Mouse (Mus musculus): ENCODE data around the gene Casc1. TPM values are rescaled to one million over a fixed set of nuclear protein-coding genes. Genes with fewer than 3 reads are reported as not detected.

Casc1 gene
- polyA plus RNA-seq, 1 experiment from 2014 or later, result 0.34 TPM

DNA sequence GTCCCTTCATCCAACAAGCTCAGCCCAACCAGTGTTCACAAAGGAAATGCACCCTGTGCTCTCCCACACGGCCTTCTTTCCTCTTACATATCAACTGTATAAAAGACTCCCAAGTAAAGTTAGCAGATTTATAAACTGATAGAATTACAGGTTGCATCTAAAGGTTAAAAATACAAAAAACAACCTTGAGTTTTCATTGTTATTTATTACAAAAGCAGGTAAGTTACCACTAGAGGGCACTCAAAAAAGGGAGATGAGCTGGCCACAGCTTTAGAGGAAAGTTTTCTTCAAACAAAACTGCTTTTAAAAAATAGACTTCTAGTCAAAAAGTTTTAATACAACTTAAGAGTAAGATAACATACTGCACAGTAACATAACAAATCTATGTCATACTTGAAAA is 31.7 kb upstream of the Casc1 start:
- 40% methylated on average over 1 of the region's 1 CpGs for WGBS (ENCODE audit: insufficient replicate concordance)
- no peaks in the 10 kb centered on the region for H3K9me3 ChIP-seq (replicated peaks; ENCODE audit: control insufficient read depth, low read length)
- no peak overlapping the region for H3K4me2 ChIP-seq
- no peaks in the 10 kb centered on the region for H3K4me1 ChIP-seq (ENCODE audit: control insufficient read depth, insufficient read depth, low read length)
- no peak for ATAC-seq (replicated peaks; ENCODE audit: insufficient number of reproducible peaks, low FRiP score, low TSS enrichment)
- H3K9ac ChIP-seq (ENCODE audit: low read depth, low read length), result no peak overlapping the region
- no peak overlapping the region for H3K27ac ChIP-seq (ENCODE audit: low read depth, low read length)
- H3K27me3 ChIP-seq (ENCODE audit: control insufficient read depth, insufficient read depth, low read length), result no peaks in the 10 kb centered on the region
- H3K36me3 ChIP-seq (ENCODE audit: control insufficient read depth, insufficient read depth, low read length), result peaks cover 4% of the 10 kb centered on the region; the same call in 1 of the 2 replicates
- H3K4me3 ChIP-seq (ENCODE audit: low read depth, low read length), result no peak overlapping the region

- ATAC-seq (replicated peaks; ENCODE audit: insufficient number of reproducible peaks, low FRiP score, low TSS enrichment), result no peak
- Histone ChIP-seq H3K4me2 (no peak overlapping the region), H3K36me3 (ENCODE audit: control insufficient read depth, insufficient read depth, low read length) (peaks cover 4% of the 10 kb centered on the region; the same call in 1 of the 2 replicates), H3K9me3 (replicated peaks; ENCODE audit: control insufficient read depth, low read length) (no peaks in the 10 kb centered on the region), H3K27ac (ENCODE audit: low read depth, low read length) (no peak overlapping the region), H3K27me3 (ENCODE audit: control insufficient read depth, insufficient read depth, low read length) (no peaks in the 10 kb centered on the region), H3K9ac (ENCODE audit: low read depth, low read length) (no peak overlapping the region), H3K4me3 (ENCODE audit: low read depth, low read length) (no peak overlapping the region), H3K4me1 (ENCODE audit: control insufficient read depth, insufficient read depth, low read length) (no peaks in the 10 kb centered on the region)
- WGBS (ENCODE audit: insufficient replicate concordance), result 84% methylated on average over 6 of the region's 6 CpGs
These were observed 29.5 kb upstream of the Casc1 start for GRCm38 (mm10) chr6:145240285-145240684.

- no peak overlapping the region for H3K4me3 ChIP-seq (ENCODE audit: low read depth, low read length)
- no peak for ATAC-seq (replicated peaks; ENCODE audit: insufficient number of reproducible peaks, low FRiP score, low TSS enrichment)
- H3K9me3 ChIP-seq (replicated peaks; ENCODE audit: control insufficient read depth, low read length), result no peaks in the 10 kb centered on the region
- H3K4me2 ChIP-seq, result no peak overlapping the region
- no peak overlapping the region for H3K27ac ChIP-seq (ENCODE audit: low read depth, low read length)
- no peaks in the 10 kb centered on the region for H3K27me3 ChIP-seq (ENCODE audit: control insufficient read depth, insufficient read depth, low read length)
- WGBS (ENCODE audit: insufficient replicate concordance), result 73% methylated on average over 4 of the region's 4 CpGs
- H3K36me3 ChIP-seq (ENCODE audit: control insufficient read depth, insufficient read depth, low read length), result peaks cover 4% of the 10 kb centered on the region; the same call in 1 of the 2 replicates
- no peaks in the 10 kb centered on the region for H3K4me1 ChIP-seq (ENCODE audit: control insufficient read depth, insufficient read depth, low read length)
- no peak overlapping the region for H3K9ac ChIP-seq (ENCODE audit: low read depth, low read length)
These were observed 26.3 kb upstream of the Casc1 start for GRCm38 (mm10) chr6:145237148-145237547.

DNA sequence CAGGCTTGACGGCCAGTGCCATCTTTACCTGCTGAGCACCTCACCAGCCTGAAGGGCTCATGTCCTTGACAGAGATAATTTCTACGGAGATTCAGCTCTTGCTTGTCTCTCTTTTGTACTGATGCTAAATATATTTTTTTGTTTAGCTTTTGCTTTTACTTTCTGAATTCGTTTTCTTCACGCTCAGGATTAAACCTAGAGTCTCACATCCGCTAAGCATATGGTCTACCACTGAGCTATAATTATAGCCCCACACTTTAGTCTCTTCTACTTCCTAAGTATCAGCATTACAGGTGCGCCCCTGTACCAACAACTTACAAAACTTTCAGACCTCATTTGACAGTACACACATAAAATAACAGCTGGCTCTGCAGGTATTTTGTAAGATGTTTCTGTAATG is 24.6 kb upstream of the Casc1 start:
- peaks cover 5% of the 10 kb centered on the region for H3K36me3 ChIP-seq (ENCODE audit: control insufficient read depth, insufficient read depth, low read length)
- no peak overlapping the region for H3K4me2 ChIP-seq
- WGBS (ENCODE audit: insufficient replicate concordance), result 81% methylated on average over 6 of the region's 6 CpGs
- H3K9ac ChIP-seq (ENCODE audit: low read depth, low read length), result no peak overlapping the region
- no peak for ATAC-seq (replicated peaks; ENCODE audit: insufficient number of reproducible peaks, low FRiP score, low TSS enrichment)
- no peaks in the 10 kb centered on the region for H3K4me1 ChIP-seq (ENCODE audit: control insufficient read depth, insufficient read depth, low read length)
- H3K4me3 ChIP-seq (ENCODE audit: low read depth, low read length), result no peak overlapping the region
- no peak overlapping the region for H3K27ac ChIP-seq (ENCODE audit: low read depth, low read length)
- H3K27me3 ChIP-seq (ENCODE audit: control insufficient read depth, insufficient read depth, low read length), result no peaks in the 10 kb centered on the region
- no peaks in the 10 kb centered on the region for H3K9me3 ChIP-seq (replicated peaks; ENCODE audit: control insufficient read depth, low read length)

DNA sequence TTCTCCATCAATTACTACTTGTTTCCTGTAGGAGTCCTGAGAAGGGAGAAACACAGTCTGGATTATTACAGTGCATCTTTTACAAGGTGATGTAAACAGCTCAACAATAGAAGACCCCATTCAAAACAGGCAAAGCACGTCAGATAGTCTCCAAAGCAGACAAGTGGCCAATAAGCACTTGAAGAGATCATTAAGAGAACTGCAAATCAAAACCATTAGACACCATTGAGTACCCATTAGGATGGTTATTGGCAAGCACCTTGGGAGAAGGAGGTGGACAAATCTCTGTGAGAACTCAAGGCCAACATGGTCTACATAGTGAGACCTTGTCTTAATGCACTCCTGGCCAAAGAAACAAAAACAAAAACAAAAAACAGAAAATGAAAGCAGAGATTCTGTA is 23.6 kb upstream of the Casc1 start:
- peaks cover 5% of the 10 kb centered on the region for H3K36me3 ChIP-seq (ENCODE audit: control insufficient read depth, insufficient read depth, low read length)
- WGBS (ENCODE audit: insufficient replicate concordance), result 81% methylated on average over 1 of the region's 1 CpGs
- no peak overlapping the region for H3K4me2 ChIP-seq
- no peaks in the 10 kb centered on the region for H3K9me3 ChIP-seq (replicated peaks; ENCODE audit: control insufficient read depth, low read length)
- no peak overlapping the region for H3K9ac ChIP-seq (ENCODE audit: low read depth, low read length)
- no peak overlapping the region for H3K27ac ChIP-seq (ENCODE audit: low read depth, low read length)
- no peaks in the 10 kb centered on the region for H3K27me3 ChIP-seq (ENCODE audit: control insufficient read depth, insufficient read depth, low read length)
- no peaks in the 10 kb centered on the region for H3K4me1 ChIP-seq (ENCODE audit: control insufficient read depth, insufficient read depth, low read length)
- H3K4me3 ChIP-seq (ENCODE audit: low read depth, low read length), result no peak overlapping the region
- ATAC-seq (replicated peaks; ENCODE audit: insufficient number of reproducible peaks, low FRiP score, low TSS enrichment), result no peak

DNA sequence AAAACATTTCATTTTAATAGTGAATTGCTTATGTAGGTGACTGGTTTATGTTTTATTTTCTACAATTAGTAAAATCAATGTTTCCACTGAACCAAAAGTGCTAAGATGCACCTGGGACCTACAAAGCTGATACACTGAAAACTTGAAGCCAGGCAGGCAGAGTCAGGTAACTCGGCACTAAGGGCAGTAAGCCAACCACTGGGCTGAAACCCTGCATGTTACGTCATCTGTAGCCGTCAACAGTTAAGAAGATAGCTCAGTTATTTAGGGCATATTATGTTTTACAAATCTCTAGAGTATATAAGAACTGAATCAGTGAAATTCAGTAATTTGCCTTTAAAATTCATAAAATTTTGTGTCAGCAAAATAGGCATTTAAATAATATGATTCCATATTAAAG is 15.5 kb upstream of the Casc1 start:
- Histone ChIP-seq H3K4me2 (no peak overlapping the region), H3K9me3 (replicated peaks; ENCODE audit: control insufficient read depth, low read length) (no peaks in the 10 kb centered on the region), H3K36me3 (ENCODE audit: control insufficient read depth, insufficient read depth, low read length) (peaks cover 3% of the 10 kb centered on the region), H3K4me1 (ENCODE audit: control insufficient read depth, insufficient read depth, low read length) (no peaks in the 10 kb centered on the region), H3K9ac (ENCODE audit: low read depth, low read length) (no peak overlapping the region), H3K27me3 (ENCODE audit: control insufficient read depth, insufficient read depth, low read length) (no peaks in the 10 kb centered on the region), H3K4me3 (ENCODE audit: low read depth, low read length) (no peak overlapping the region), H3K27ac (ENCODE audit: low read depth, low read length) (no peak overlapping the region)
- 92% methylated on average over 3 of the region's 3 CpGs for WGBS (ENCODE audit: insufficient replicate concordance)
- no peak for ATAC-seq (replicated peaks; ENCODE audit: insufficient number of reproducible peaks, low FRiP score, low TSS enrichment)

- Histone ChIP-seq H3K36me3 (ENCODE audit: control insufficient read depth, insufficient read depth, low read length) (no peaks in the 10 kb centered on the region; the same call in 1 of the 2 replicates), H3K9ac (ENCODE audit: low read depth, low read length) (no peak overlapping the region), H3K27ac (ENCODE audit: low read depth, low read length) (no peak overlapping the region), H3K4me3 (ENCODE audit: low read depth, low read length) (no peak overlapping the region), H3K4me2 (no peak overlapping the region), H3K27me3 (ENCODE audit: control insufficient read depth, insufficient read depth, low read length) (no peaks in the 10 kb centered on the region), H3K4me1 (ENCODE audit: control insufficient read depth, insufficient read depth, low read length) (no peaks in the 10 kb centered on the region), H3K9me3 (replicated peaks; ENCODE audit: control insufficient read depth, low read length) (no peaks in the 10 kb centered on the region)
- 85% methylated on average over 6 of the region's 6 CpGs for WGBS (ENCODE audit: insufficient replicate concordance)
- no peak for ATAC-seq (replicated peaks; ENCODE audit: insufficient number of reproducible peaks, low FRiP score, low TSS enrichment)
These were observed 13.4 kb upstream of the Casc1 start for GRCm38 (mm10) chr6:145224246-145224645.

- Histone ChIP-seq H3K27me3 (ENCODE audit: control insufficient read depth, insufficient read depth, low read length) (no peaks in the 10 kb centered on the region), H3K4me2 (no peak overlapping the region), H3K4me1 (ENCODE audit: control insufficient read depth, insufficient read depth, low read length) (0 out of 2 replicates have a peak, but pooled peaks cover 4% of the 10 kb centered on the region), H3K9me3 (replicated peaks; ENCODE audit: control insufficient read depth, low read length) (no peaks in the 10 kb centered on the region), H3K27ac (ENCODE audit: low read depth, low read length) (no peak overlapping the region), H3K36me3 (ENCODE audit: control insufficient read depth, insufficient read depth, low read length) (peaks cover 3% of the 10 kb centered on the region; the same call in 1 of the 2 replicates), H3K4me3 (ENCODE audit: low read depth, low read length) (no peak overlapping the region), H3K9ac (ENCODE audit: low read depth, low read length) (no peak overlapping the region)
- 93% methylated on average over 3 of the region's 3 CpGs for WGBS (ENCODE audit: insufficient replicate concordance)
- no peak for ATAC-seq (replicated peaks; ENCODE audit: insufficient number of reproducible peaks, low FRiP score, low TSS enrichment)
These were observed 5.0 kb upstream of the Casc1 start for GRCm38 (mm10) chr6:145215826-145216225.

GRCm38 (mm10) chr6:145213916-145214315 is 3.1 kb upstream of the Casc1 start:
- 85% methylated on average over 2 of the region's 2 CpGs for WGBS (ENCODE audit: insufficient replicate concordance)
- H3K9ac ChIP-seq (ENCODE audit: low read depth, low read length), result no peak overlapping the region
- no peaks in the 10 kb centered on the region for H3K9me3 ChIP-seq (replicated peaks; ENCODE audit: control insufficient read depth, low read length)
- no peak overlapping the region for H3K4me3 ChIP-seq (ENCODE audit: low read depth, low read length)
- peaks cover 8% of the 10 kb centered on the region; the same call in 1 of the 2 replicates for H3K4me1 ChIP-seq (ENCODE audit: control insufficient read depth, insufficient read depth, low read length)
- no peak for ATAC-seq (replicated peaks; ENCODE audit: insufficient number of reproducible peaks, low FRiP score, low TSS enrichment)
- H3K36me3 ChIP-seq (ENCODE audit: control insufficient read depth, insufficient read depth, low read length), result peaks cover 3% of the 10 kb centered on the region; the same call in 1 of the 2 replicates
- no peak overlapping the region for H3K27ac ChIP-seq (ENCODE audit: low read depth, low read length)
- H3K4me2 ChIP-seq, result no peak overlapping the region
- no peaks in the 10 kb centered on the region for H3K27me3 ChIP-seq (ENCODE audit: control insufficient read depth, insufficient read depth, low read length)

All from heart, embryonic 11.5 days (tissue).